ENCODE assay signal across 9 mouse cellular contexts in the genomic region with DNA sequence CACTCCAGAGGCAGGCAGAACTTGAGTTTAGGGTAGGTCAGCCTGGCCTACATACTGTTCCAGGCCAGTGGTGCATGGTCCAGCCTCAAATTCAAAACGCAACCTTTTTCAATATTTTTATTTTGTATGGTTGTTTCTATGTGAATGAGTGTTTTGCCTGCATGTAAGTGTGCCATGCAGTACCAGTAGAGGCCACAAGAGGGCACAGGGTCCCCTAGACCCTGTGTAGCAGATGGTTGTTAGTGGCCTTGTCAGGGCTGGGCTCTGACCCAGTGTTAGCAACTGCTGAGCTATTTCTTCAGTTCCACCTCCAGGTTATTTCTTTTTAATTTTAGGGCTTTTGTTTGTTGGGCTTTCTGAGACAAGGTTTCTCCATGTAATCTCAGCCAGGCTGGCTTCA. TPM values are rescaled to one million over a fixed set of nuclear protein-coding genes. Genes with fewer than 3 reads are reported as not detected.
DNase-seq lines count a peak whose midpoint lies in the region; ATAC-seq and TF ChIP-seq lines count a peak whose summit lies in the region.
"Had no signal": no experiment of that assay in that cellular context is flagged by ENCODE, and none has a peak within 500 bp of the region (broad histone marks: within the 10 kb centered on the region; RNA-seq: fewer than 3 reads in every experiment).

No protein-coding gene starts in this region.

- no peak overlapping the region for H3K27ac ChIP-seq in hindbrain, postnatal 0 days
- H3K27ac ChIP-seq in midbrain, embryonic 10.5 days (replicated peaks) = no peak overlapping the region
- H3K27ac ChIP-seq: midbrain, embryonic 12.5 days had no signal

- ATAC-seq in activated CD4-positive, CD25-positive, alpha-beta regulatory T cell, adult 4 months = peak; percentile 69
- peak; percentile 84 for ATAC-seq in hindbrain, postnatal 0 days

- peak; percentile 90 to 95 for DNase-seq in cerebellum, postnatal 14 days
- peak; percentile 71 for DNase-seq in gastrocnemius, adult 18-20 months (ENCODE audit: low spot score)
- peak; percentile 93 for DNase-seq in hindbrain, postnatal 0 days (ENCODE audit: low spot score)
- peak; percentile 54 to 78 for DNase-seq in left cerebral cortex, postnatal 14 days (ENCODE audit: low spot score in 2 of 2)
- DNase-seq in midbrain, embryonic 10.5 days (ENCODE audit: low spot score) = peak; percentile 79
- DNase-seq in right cerebral cortex, postnatal 4 days = peak; percentile 85
- DNase-seq in urinary bladder, postnatal 4 days (ENCODE audit: low spot score in 2 of 2) = peak; percentile 57 to 84

- H3K4me3 ChIP-seq in hindbrain, postnatal 0 days (ENCODE audit: low read length) = no peak overlapping the region
- H3K4me3 ChIP-seq in midbrain, embryonic 10.5 days = no peak overlapping the region
- H3K4me3 ChIP-seq: midbrain, embryonic 12.5 days had no signal

- H3K4me2 ChIP-seq in hindbrain, postnatal 0 days (ENCODE audit: low read depth, low read length) = no peak overlapping the region
- H3K4me2 ChIP-seq: midbrain, embryonic 12.5 days had no signal

- H3K36me3 ChIP-seq in hindbrain, postnatal 0 days (ENCODE audit: insufficient read depth, low read length) = peaks cover 23% of the 10 kb centered on the region
- H3K36me3 ChIP-seq in midbrain, embryonic 10.5 days = peaks cover 39% of the 10 kb centered on the region

- H3K9me3 ChIP-seq in hindbrain, postnatal 0 days (ENCODE audit: low read length) = no peaks in the 10 kb centered on the region
- H3K9me3 ChIP-seq in midbrain, embryonic 10.5 days (replicated peaks) = no peaks in the 10 kb centered on the region
- H3K9me3 ChIP-seq: midbrain, embryonic 12.5 days had no signal

- H3K9ac ChIP-seq in hindbrain, postnatal 0 days (replicated peaks; ENCODE audit: low read length) = no peak overlapping the region

- WGBS in hindbrain, postnatal 0 days = 12% methylated on average over 1 of the region's 1 CpGs
- WGBS in midbrain, embryonic 10.5 days = 10% methylated on average over 1 of the region's 1 CpGs

- peak; percentile 97 for TF ChIP-seq CTCF in hindbrain, postnatal 0 days (IDR thresholded peaks at IDR 0.05; ENCODE audit: low read depth)

- intact Hi-C loops in left cerebral cortex, postnatal 14 days (cut with DNase I) = loop anchor here (2.0 kb wide), 1 partner anchor 106 kb away; no protein-coding TSS in a partner anchor

- no peaks in the 10 kb centered on the region for H3K4me1 ChIP-seq in hindbrain, postnatal 0 days (ENCODE audit: insufficient read depth, low read length)
- no peaks in the 10 kb centered on the region for H3K4me1 ChIP-seq in midbrain, embryonic 10.5 days
- H3K4me1 ChIP-seq: midbrain, embryonic 12.5 days had no signal

- H3K27me3 ChIP-seq in hindbrain, postnatal 0 days (ENCODE audit: insufficient read depth, low read length) = no peaks in the 10 kb centered on the region
- no peaks in the 10 kb centered on the region for H3K27me3 ChIP-seq in midbrain, embryonic 10.5 days (ENCODE audit: low read depth, poor library complexity, severe bottlenecking)
- H3K27me3 ChIP-seq: midbrain, embryonic 12.5 days had no signal

RNA-seq across cellular contexts. Expression of gene Zbtb8os, which starts 15.1 kb away (rescaled TPM):
- polyA plus RNA-seq in activated CD4-positive, CD25-positive, alpha-beta regulatory T cell, adult 4 months (2017; shearing (Covaris generic)) = 100 to 1,000 TPM; 117 TPM
- total RNA-seq in gastrocnemius, adult 18-20 months (2021) = 10 to 100 TPM; 24.9 to 30.2 TPM
- total RNA-seq in hindbrain, postnatal 0 days (2014; rRNA removed) = 4.3 and 5.7 TPM in 2 replicates
- 23.5 and 27.4 TPM in 2 replicates for polyA plus RNA-seq in hindbrain, postnatal 0 days (2015; fragmentation: Nextera tagmentation; extraction: Ambion mirVana)
- total RNA-seq in left cerebral cortex, postnatal 14 days (2021) = 10 to 100 TPM; 22.4 to 23.5 TPM
- polyA plus RNA-seq in midbrain, embryonic 10.5 days (2016; fragmentation: Nextera tagmentation; extraction: Ambion mirVana) = 48.3 and 49.6 TPM in 2 replicates

RNA-seq across cellular contexts. Expression of gene Rbbp4, which starts 15.5 kb away (rescaled TPM):
- 100 to 1,000 TPM; 309 to 413 TPM for polyA plus RNA-seq in activated CD4-positive, CD25-positive, alpha-beta regulatory T cell, adult 4 months (2017; shearing (Covaris generic))
- 10 to 100 TPM; 34.6 to 45.1 TPM for total RNA-seq in gastrocnemius, adult 18-20 months (2021)
- total RNA-seq in hindbrain, postnatal 0 days (2014; rRNA removed) = 71.3 and 83.2 TPM in 2 replicates
- 234 and 236 TPM in 2 replicates for polyA plus RNA-seq in hindbrain, postnatal 0 days (2015; fragmentation: Nextera tagmentation; extraction: Ambion mirVana)
- 100 to 1,000 TPM; 124 to 129 TPM for total RNA-seq in left cerebral cortex, postnatal 14 days (2021)
- polyA plus RNA-seq in midbrain, embryonic 10.5 days (2016; fragmentation: Nextera tagmentation; extraction: Ambion mirVana) = 522 and 529 TPM in 2 replicates

RNA-seq across cellular contexts. Expression of gene Zbtb8a, which starts 27.3 kb away (rescaled TPM):
- 1 to 10 TPM; 4.4 to 5.3 TPM for polyA plus RNA-seq in activated CD4-positive, CD25-positive, alpha-beta regulatory T cell, adult 4 months (2017; shearing (Covaris generic))
- total RNA-seq in gastrocnemius, adult 18-20 months (2021) = under 1 TPM; 0.59 to 0.82 TPM
- 26.9 and 29.6 TPM in 2 replicates for total RNA-seq in hindbrain, postnatal 0 days (2014; rRNA removed)
- 14.9 and 15.3 TPM in 2 replicates for polyA plus RNA-seq in hindbrain, postnatal 0 days (2015; fragmentation: Nextera tagmentation; extraction: Ambion mirVana)
- 1 to 10 TPM; 7.4 to 8.0 TPM for total RNA-seq in left cerebral cortex, postnatal 14 days (2021)
- polyA plus RNA-seq in midbrain, embryonic 10.5 days (2016; fragmentation: Nextera tagmentation; extraction: Ambion mirVana) = 7.5 and 9.4 TPM in 2 replicates

Comparison
In these comparisons a context has a peak if more than half of its experiments do, and no peak if none do; other contexts are left out.
1. RNA of gene Zbtb8a, which starts 27.3 kb away (total RNA-seq): 26.9 to 29.6 TPM in hindbrain, postnatal 0 days and 7.4 to 8.0 TPM in left cerebral cortex, postnatal 14 days; 0.59 to 0.82 TPM in gastrocnemius, adult 18-20 months; every median in the first group is over 4 times any median in the second.
2. Peak in every context shown above with its lines, with median percentiles within 50 percentile points of each other: DNase-seq.